Mouse (Mus musculus) heart, adult 2 months (tissue): Measurements from ENCODE around the gene Tor1aip1.

Experiments used
- CTCF ChIP-seq: fragments of 200-600 bp; IDR thresholded peaks from 2 replicates; pipeline ENCODE4 v1.8.1; 2022; ENCODE audit warnings: antibody characterized with exemption, mild to moderate bottlenecking, moderate library complexity
- EP300 ChIP-seq: fragments of 200-500 bp; IDR thresholded peaks from 2 replicates; pipeline ENCODE4 v1.6.1; 2011; ENCODE audit warnings: low read depth, low read length, control low read depth; ENCODE audit not compliant: insufficient read depth
- POLR2A ChIP-seq: fragments of 200-500 bp; IDR thresholded peaks from 2 replicates; pipeline ENCODE4 v1.6.1; 2011; ENCODE audit warnings: mild to moderate bottlenecking, low read depth, low read length, control low read depth; ENCODE audit not compliant: insufficient read depth

DNA sequence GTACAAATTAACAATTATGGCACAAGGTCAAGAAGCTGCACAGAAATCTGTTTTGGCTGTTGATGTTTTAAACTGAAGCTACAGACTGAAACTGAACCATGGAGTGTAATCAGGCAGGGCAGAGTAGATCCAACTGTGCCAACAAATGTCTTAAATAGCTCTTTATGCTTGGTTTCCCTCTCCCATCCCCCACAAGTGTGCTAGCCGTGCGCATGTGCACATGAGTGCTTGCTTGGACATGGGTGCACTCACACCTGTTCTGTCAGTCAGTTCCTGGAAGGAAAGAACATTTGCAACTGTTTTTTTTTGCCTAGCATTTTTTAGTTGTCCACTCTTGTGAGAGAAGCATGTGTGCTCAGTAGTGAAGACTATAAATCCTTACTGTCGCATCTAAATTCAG is 10.4 kb upstream of the Tor1aip1 start:
- TF ChIP-seq POLR2A (no peak), CTCF (no peak), EP300 (no peak)
